Mouse (Mus musculus) myocyte (in vitro differentiated cells): ENCODE data around the gene Cald1. TPM values are rescaled to one million over a fixed set of nuclear protein-coding genes. Genes with fewer than 3 reads are reported as not detected.

Experiments
- H3K27me3 ChIP-seq: one replicate; pipeline ENCODE4 v1.6.1; 2011; ENCODE audit not compliant: control insufficient read depth, insufficient read depth, insufficient read length
- H3K36me3 ChIP-seq: one replicate; pipeline ENCODE4 v1.6.1; 2011; ENCODE audit not compliant: control insufficient read depth, insufficient read depth
- H3K4me2 ChIP-seq: one replicate; pipeline ENCODE4 v1.6.1; 2011; ENCODE audit warnings: low read depth, control low read depth
- H3K4me3 ChIP-seq: one replicate; pipeline ENCODE4 v1.5.1; 2011; ENCODE audit warnings: mild to moderate bottlenecking, control low read depth, moderate library complexity
- H3K79me2 ChIP-seq: one replicate; pipeline ENCODE4 v1.6.1; 2011; ENCODE audit not compliant: control insufficient read depth, insufficient read depth
- H3ac ChIP-seq: one replicate; pipeline ENCODE4 v1.6.1; 2011; ENCODE audit not compliant: control insufficient read depth, insufficient read length
- CEBPB ChIP-seq: IDR thresholded peaks from 2 replicates; pipeline ENCODE4 v1.6.1; 2011; ENCODE audit warnings: mild to moderate bottlenecking, moderate library complexity; ENCODE audit not compliant: poor library complexity, insufficient read depth, severe bottlenecking
- E2F4 ChIP-seq: IDR thresholded peaks from one replicate; pipeline ENCODE4 v1.6.1; 2011; ENCODE audit warnings: mild to moderate bottlenecking, control low read depth, moderate library complexity; ENCODE audit not compliant: insufficient read depth
- MAX ChIP-seq: IDR thresholded peaks from one replicate; pipeline ENCODE4 v1.6.1; 2011; ENCODE audit warnings: low read depth, mild to moderate bottlenecking, control low read depth
- MYOD1 ChIP-seq, 3 experiments: IDR thresholded peaks; one replicate each; pipeline ENCODE4 v1.6.1; 2011; ENCODE audit warnings: control low read depth in 2 of 3, low read depth in 2 of 3, mild to moderate bottlenecking in 2 of 3, moderate library complexity in 1 of 3; ENCODE audit not compliant: insufficient read length in 2 of 3, control insufficient read depth in 1 of 3
- MYOG ChIP-seq, 3 experiments: IDR thresholded peaks; one replicate each; pipeline ENCODE4 v1.6.1; 2011; ENCODE audit warnings: control low read depth in 2 of 3, low read depth in 2 of 3, mild to moderate bottlenecking in 2 of 3; ENCODE audit not compliant: insufficient read length in 2 of 3, control insufficient read depth in 1 of 3, insufficient read depth in 1 of 3
- POLR2A ChIP-seq: IDR thresholded peaks from one replicate; pipeline ENCODE4 v1.6.1; 2011; ENCODE audit warnings: low read depth, mild to moderate bottlenecking, control low read depth, moderate library complexity; ENCODE audit not compliant: insufficient read length
- POLR2AphosphoS2 ChIP-seq: IDR thresholded peaks from one replicate; pipeline ENCODE4 v1.6.1; 2011; ENCODE audit warnings: low read depth, control low read depth; ENCODE audit not compliant: insufficient read length
- REST ChIP-seq: IDR thresholded peaks from one replicate; pipeline ENCODE4 v1.6.1; 2011; ENCODE audit warnings: mild to moderate bottlenecking, control low read depth, moderate library complexity; ENCODE audit not compliant: insufficient read depth, insufficient read length
- SRF ChIP-seq: IDR thresholded peaks from one replicate; pipeline ENCODE4 v1.6.1; 2011; ENCODE audit warnings: low read depth; ENCODE audit not compliant: control insufficient read depth, insufficient read length
- TCF12 ChIP-seq: IDR thresholded peaks from one replicate; pipeline ENCODE4 v1.6.1; 2011; ENCODE audit warnings: mild to moderate bottlenecking, control low read depth; ENCODE audit not compliant: poor library complexity, insufficient read depth, severe bottlenecking
- TCF3 ChIP-seq: IDR thresholded peaks from one replicate; pipeline ENCODE4 v1.6.1; 2011; ENCODE audit warnings: low read depth, control low read depth; ENCODE audit not compliant: insufficient read length
- USF1 ChIP-seq: IDR thresholded peaks from one replicate; pipeline ENCODE4 v1.6.1; 2011; ENCODE audit warnings: low read depth, mild to moderate bottlenecking, control low read depth, moderate library complexity
- polyA plus RNA-seq: library from polyadenylated mRNA; unstranded; fragments of >200 nt; fragmentation: generic; extraction: Trizol; gene quantifications from one replicate; pipeline ENCODE4 v1.2.1, GENCODE M21; 2012; ENCODE audit warnings: missing spikeins

The Cald1 gene
- 88.1 TPM for polyA plus RNA-seq

GRCm38 (mm10) chr6:34598121-34599065 lies at the start of gene Cald1:
Gene Cald1 (plus strand): TSS chr6:34598500.
- Histone ChIP-seq H3K36me3 (no peaks in the 10 kb centered on the region), H3K4me3 (peak within 1 kb of the TSS; percentile 82), H3K79me2 (peaks cover 52% of the 10 kb centered on the region), H3K4me2 (peak within 1 kb of the TSS; percentile 97), H3ac (peak within 1 kb of the TSS; percentile 72), H3K27me3 (no peaks in the 10 kb centered on the region)
- TF ChIP-seq MAX (no peak), SRF (peak; percentile 93), POLR2AphosphoS2 (peak; percentile 86), POLR2A (peak; percentile 82)

DNA sequence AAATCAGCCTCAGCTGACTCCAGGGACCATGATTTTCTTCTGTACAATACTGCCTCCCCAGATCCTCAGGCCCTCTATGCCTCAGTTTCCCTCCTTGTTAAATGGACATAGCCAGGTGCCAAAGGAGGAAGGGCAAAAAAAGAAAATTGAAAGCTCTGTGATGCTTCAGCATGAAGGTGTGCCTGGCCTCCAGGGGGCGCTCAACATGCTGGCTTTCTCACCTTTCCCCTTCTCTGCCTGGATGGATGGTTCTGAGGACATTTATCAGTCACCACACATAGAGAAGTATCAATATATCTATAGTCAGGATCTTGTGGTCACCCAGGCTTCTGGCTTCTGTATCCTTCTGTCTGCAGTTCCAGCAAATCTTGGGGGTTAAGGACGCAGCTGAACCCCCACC lies 49.3 kb upstream of the Cald1 start:
- H3K27me3 ChIP-seq = no peaks in the 10 kb centered on the region
- no peaks in the 10 kb centered on the region for H3K36me3 ChIP-seq
- no peak overlapping the region for H3K4me2 ChIP-seq
- no peak overlapping the region for H3ac ChIP-seq
- H3K4me3 ChIP-seq = no peak overlapping the region
- TF ChIP-seq E2F4 = no peak
- TF ChIP-seq MAX = no peak
- TF ChIP-seq REST = no peak
- TF ChIP-seq MYOD1 (IDR thresholded peaks at IDR 0.05; ENCODE audit: control insufficient read depth in 1 of 3, insufficient read length in 2 of 3, low read depth in 2 of 3) = no peak
- TF ChIP-seq POLR2AphosphoS2 = no peak
- no peak for TF ChIP-seq SRF
- no peak for TF ChIP-seq POLR2A
- TF ChIP-seq TCF3 = no peak
- no peak for TF ChIP-seq MYOG (IDR thresholded peaks at IDR 0.05; ENCODE audit: control insufficient read depth in 1 of 3, insufficient read depth in 1 of 3, insufficient read length in 2 of 3, low read depth in 2 of 3)
- no peak for TF ChIP-seq USF1
- no peak for TF ChIP-seq CEBPB
- no peak for TF ChIP-seq TCF12
- H3K79me2 ChIP-seq = no peaks in the 10 kb centered on the region

DNA sequence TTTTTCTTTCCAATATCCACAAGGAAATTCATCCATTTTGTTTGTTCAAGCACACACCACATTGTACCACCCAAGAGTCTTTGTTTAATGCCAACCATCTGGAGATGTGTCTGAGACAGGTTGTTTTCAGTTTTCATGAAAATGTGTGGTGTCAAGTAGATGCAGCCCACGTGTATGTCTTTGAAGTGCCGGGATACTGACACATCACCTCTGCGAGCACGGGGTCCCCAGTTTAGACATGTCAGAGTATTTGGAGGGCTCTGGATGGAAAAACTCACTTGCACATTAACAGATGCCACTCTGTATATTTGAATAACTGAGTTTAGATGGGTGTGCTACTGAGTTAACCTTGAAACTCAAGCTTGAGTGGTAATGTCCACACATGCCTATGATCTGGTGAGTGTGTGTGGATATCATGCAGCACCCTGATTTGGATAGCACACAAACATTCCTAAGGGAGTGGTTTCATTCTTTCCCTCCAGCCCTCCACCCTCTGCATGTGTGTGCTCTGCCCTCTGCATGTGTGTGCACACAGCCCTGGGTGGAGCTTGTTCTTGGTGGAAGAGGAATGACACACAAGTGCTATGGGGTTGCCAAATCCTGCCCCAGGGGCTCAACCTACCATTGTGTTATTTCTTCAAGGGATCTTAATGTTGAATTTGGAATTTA lies 45.7 kb upstream of the Cald1 start:
- H3ac ChIP-seq = no peak overlapping the region
- H3K4me2 ChIP-seq = no peak overlapping the region
- TF ChIP-seq REST (no peak), USF1 (no peak), MYOD1 (IDR thresholded peaks at IDR 0.05; ENCODE audit: control insufficient read depth in 1 of 3, insufficient read length in 2 of 3, low read depth in 2 of 3) (no peak), E2F4 (no peak)
- no peak overlapping the region for H3K4me3 ChIP-seq
- H3K79me2 ChIP-seq = no peaks in the 10 kb centered on the region
- no peaks in the 10 kb centered on the region for H3K36me3 ChIP-seq
- no peaks in the 10 kb centered on the region for H3K27me3 ChIP-seq

DNA sequence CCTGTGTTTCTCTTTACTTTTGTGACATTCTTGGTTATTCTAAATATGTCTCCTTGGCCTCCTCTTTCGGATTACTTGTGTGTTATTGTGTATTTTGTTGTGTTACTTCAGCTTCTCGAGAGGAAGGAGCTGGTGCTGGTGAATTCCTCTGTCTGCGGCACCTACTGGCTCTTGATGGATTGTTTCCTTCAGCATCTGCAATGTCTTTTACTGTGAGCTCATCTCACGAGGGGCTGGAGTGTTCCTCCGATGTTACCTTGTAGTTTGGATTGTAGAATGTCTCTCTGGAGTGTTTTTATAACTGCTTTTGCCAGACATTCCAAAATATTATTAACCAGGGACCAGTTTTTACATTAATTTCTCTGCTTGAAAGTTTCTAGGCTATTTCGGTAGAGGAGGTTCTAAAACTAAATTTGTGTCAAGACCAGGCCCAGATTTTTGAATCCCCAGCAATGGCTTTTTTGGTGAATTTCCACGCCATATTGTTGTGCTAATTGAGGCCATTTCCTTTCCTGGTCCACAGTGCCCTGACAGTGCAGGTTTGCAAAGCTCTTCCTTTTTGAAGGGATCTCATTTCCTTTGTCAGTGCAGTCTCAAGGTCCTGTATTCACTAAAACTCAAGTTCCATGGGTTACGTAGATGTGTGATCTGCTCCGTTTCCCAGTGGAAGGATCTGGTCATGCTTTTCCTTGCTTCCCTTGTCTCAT lies 43.9 kb upstream of the Cald1 start:
- Histone ChIP-seq H3K36me3 (no peaks in the 10 kb centered on the region), H3K4me3 (no peak overlapping the region), H3K79me2 (no peaks in the 10 kb centered on the region)

GRCm38 (mm10) chr6:34559521-34559920 lies 38.8 kb upstream of the Cald1 start:
- H3K4me3 ChIP-seq = no peak overlapping the region
- H3K27me3 ChIP-seq = no peaks in the 10 kb centered on the region
- no peaks in the 10 kb centered on the region for H3K79me2 ChIP-seq
- no peak overlapping the region for H3K4me2 ChIP-seq
- TF ChIP-seq CEBPB = no peak
- no peak for TF ChIP-seq USF1
- no peak for TF ChIP-seq REST
- TF ChIP-seq SRF = no peak
- no peak for TF ChIP-seq MYOD1 (IDR thresholded peaks at IDR 0.05; ENCODE audit: control insufficient read depth in 1 of 3, insufficient read length in 2 of 3, low read depth in 2 of 3)
- TF ChIP-seq E2F4 = no peak
- TF ChIP-seq MYOG (IDR thresholded peaks at IDR 0.05; ENCODE audit: control insufficient read depth in 1 of 3, insufficient read depth in 1 of 3, insufficient read length in 2 of 3, low read depth in 2 of 3) = no peak
- TF ChIP-seq MAX = no peak
- TF ChIP-seq TCF3 = no peak
- no peak for TF ChIP-seq POLR2AphosphoS2
- TF ChIP-seq TCF12 = no peak
- TF ChIP-seq POLR2A = no peak
- H3K36me3 ChIP-seq = no peaks in the 10 kb centered on the region
- no peak overlapping the region for H3ac ChIP-seq

More for the DNA sequence above, 43.9 kb upstream of the Cald1 start:
- no peak overlapping the region for H3ac ChIP-seq
- no peaks in the 10 kb centered on the region for H3K27me3 ChIP-seq
- no peak for TF ChIP-seq TCF12
- TF ChIP-seq REST = no peak
- no peak for TF ChIP-seq TCF3
- TF ChIP-seq CEBPB = no peak
- H3K4me2 ChIP-seq = no peak overlapping the region
